Mouse (Mus musculus) left cerebral cortex, adult 18-20 months (tissue): Measurements from ENCODE around the gene Tbc1d2b. TPM values are rescaled to one million over a fixed set of nuclear protein-coding genes. Genes with fewer than 3 reads are reported as not detected.
A peak's percentile ranks its signal among the peaks of the same experiment; 100 is the strongest.

Experiments used
- DNase-seq, 2 experiments: peaks; one replicate each; pipeline ENCODE4 v3.0.0; 2021 to 2022; ENCODE audit warnings: low spot score in 2 of 2, mixed read lengths in 1 of 2
- total RNA-seq, 2 experiments: library from RNA; stranded (reverse); gene quantifications; 2 replicates each; pipeline ENCODE4 v1.2.3; 2021

The Tbc1d2b gene
- total RNA-seq, 2 experiments from 2014 or later, result 14.2 to 15.6 TPM

- DNase-seq, result no peak
Measured at GRCm38 (mm10) chr9:90181656-90182388, 88.8 kb downstream of the Tbc1d2b start.

GRCm38 (mm10) chr9:90179409-90179808 is 91.2 kb downstream of the Tbc1d2b start:
- DNase-seq, result no peak

- DNase-seq, result no peak
Measured at GRCm38 (mm10) chr9:90173330-90173729, 97.3 kb downstream of the Tbc1d2b start.

GRCm38 (mm10) chr9:90172528-90173321 is 97.9 kb downstream of the Tbc1d2b start:
- DNase-seq, result no peak

GRCm38 (mm10) chr9:90171421-90171820 is 99.2 kb downstream of the Tbc1d2b start:
- no peak for DNase-seq

GRCm38 (mm10) chr9:90169965-90170364 is 100.6 kb downstream of the Tbc1d2b start:
- DNase-seq, result no peak

GRCm38 (mm10) chr9:90166615-90167014 is 104.0 kb downstream of the Tbc1d2b start:
- no peak for DNase-seq

GRCm38 (mm10) chr9:90165590-90165989 is 105.0 kb downstream of the Tbc1d2b start:
- DNase-seq, result no peak

GRCm38 (mm10) chr9:90164670-90165453 is 105.7 kb downstream of the Tbc1d2b start:
- no peak for DNase-seq

- no peak for DNase-seq
Measured at GRCm38 (mm10) chr9:90163749-90164095, 106.9 kb downstream of the Tbc1d2b start.

- peak; percentile 27 to 40 for DNase-seq
Measured at GRCm38 (mm10) chr9:90162926-90163748, 107.5 kb downstream of the Tbc1d2b start, which contains the start of gene Adamts7. Gene Adamts7 (plus strand): TSS chr9:90163069.

GRCm38 (mm10) chr9:90162243-90162925 is 108.2 kb downstream of the Tbc1d2b start:
- no peak for DNase-seq

Other genes starting within 250 kb of the Tbc1d2b start
- 10 to 100 TPM; 21.6 to 23.0 TPM for gene Ctsh, start 216.7 kb downstream of the Tbc1d2b start, total RNA-seq
- gene Morf4l1, start 156.0 kb downstream of the Tbc1d2b start, total RNA-seq, result 100 to 1,000 TPM; 459 to 474 TPM
- gene Adamts7, start 107.7 kb downstream of the Tbc1d2b start, total RNA-seq, result under 1 TPM; 0.35 to 0.73 TPM